Mouse (Mus musculus) stomach, embryonic 16.5 days (tissue): ENCODE results near the gene Il31ra. TPM values are rescaled to one million over a fixed set of nuclear protein-coding genes. Genes with fewer than 3 reads are reported as not detected.
"Not testable (repeated sequence)": the region's sequence is repeated elsewhere in the genome, so short reads cannot be mapped to it uniquely, and the experiment has no call there.

Experiments used
- ATAC-seq: fragments of 200-750 bp; cut with Nextera tagmentation; 2 replicates; pipeline ENCODE4 v1.8.0; 2017; ENCODE audit warnings: moderate number of reproducible peaks, moderate TSS enrichment; ENCODE audit not compliant: insufficient read depth, low FRiP score
- H3K27ac ChIP-seq: fragments of 300-500 bp; sonication (generic); 2 replicates; pipeline ENCODE4 v1.5.1; 2014; ENCODE audit warnings: low read length
- H3K27me3 ChIP-seq: fragments of 300-500 bp; sonication (generic); 2 replicates; pipeline ENCODE4 v1.6.1; 2014; ENCODE audit warnings: low read length, control low read depth, mixed read lengths; ENCODE audit not compliant: control insufficient read depth, insufficient read depth
- H3K36me3 ChIP-seq: fragments of 300-500 bp; sonication (generic); 2 replicates; pipeline ENCODE4 v1.6.1; 2014; ENCODE audit warnings: low read length; ENCODE audit not compliant: control insufficient read depth, insufficient read depth
- H3K4me1 ChIP-seq: fragments of 300-500 bp; sonication (generic); 2 replicates; pipeline ENCODE4 v1.6.1; 2014; ENCODE audit warnings: low read length, control low read depth, mixed read lengths; ENCODE audit not compliant: control insufficient read depth, insufficient read depth
- H3K4me2 ChIP-seq: fragments of 300-500 bp; sonication (generic); 2 replicates; pipeline ENCODE4 v1.6.1; 2014; ENCODE audit warnings: low read depth, low read length, mixed read lengths
- H3K4me3 ChIP-seq: fragments of 300-500 bp; sonication (generic); replicated peaks from 2 replicates; pipeline ENCODE4 v1.5.1; 2014; ENCODE audit warnings: mild to moderate bottlenecking, low read length
- H3K9ac ChIP-seq: fragments of 300-500 bp; sonication (generic); 2 replicates; pipeline ENCODE4 v1.6.1; 2014; ENCODE audit warnings: low read length
- H3K9me3 ChIP-seq: fragments of 300-500 bp; sonication (generic); replicated peaks from 2 replicates; pipeline ENCODE4 v1.6.1; 2016; ENCODE audit warnings: low read length, control low read depth; ENCODE audit not compliant: control insufficient read depth
- WGBS: fragments of 180-500 bp; shearing (Covaris S2); extraction: QIAGEN DNeasy Blood & Tissue Kit; methylation state at CpG from one replicate; pipeline ENCODE4 v1.1.7; 2014; 5-methylcytosine and 5-hydroxymethylcytosine counted together
- polyA plus RNA-seq: library from polyadenylated mRNA; unstranded; fragments of >200 nt; fragmentation: Nextera tagmentation; extraction: Ambion mirVana; gene quantifications from 2 replicates; pipeline ENCODE4 v1.2.1, GENCODE M21; 2015

The Il31ra gene
- 0.09 TPM in 1 of 2 replicates, not detected in the other for polyA plus RNA-seq

GRCm38 (mm10) chr13:112594260-112594659 is at the start of gene Il31ra:
Gene Il31ra (minus strand): TSS chr13:112594360.
- not testable (repeated sequence) for H3K27me3 ChIP-seq, H3K4me3 ChIP-seq, H3K4me1 ChIP-seq, H3K27ac ChIP-seq, H3K9me3 ChIP-seq, ATAC-seq, H3K9ac ChIP-seq, H3K4me2 ChIP-seq, H3K36me3 ChIP-seq
- WGBS: 94% methylated on average over 3 of the region's 8 CpGs

- H3K4me2 ChIP-seq: no peak overlapping the region
- H3K9me3 ChIP-seq: no peaks in the 10 kb centered on the region
- no peak overlapping the region for H3K27ac ChIP-seq
- WGBS: 87% methylated on average over 3 of the region's 3 CpGs
- no peaks in the 10 kb centered on the region for H3K4me1 ChIP-seq
- H3K36me3 ChIP-seq: no peaks in the 10 kb centered on the region
- no peak overlapping the region for H3K4me3 ChIP-seq
- no peak overlapping the region for H3K9ac ChIP-seq
- no peaks in the 10 kb centered on the region for H3K27me3 ChIP-seq
- ATAC-seq: no peak
Measured at GRCm38 (mm10) chr13:112642897-112643296, 48.7 kb upstream of the Il31ra start.

- H3K4me3 ChIP-seq: no peak overlapping the region
- H3K9ac ChIP-seq: no peak overlapping the region
- WGBS: 79% methylated on average over 4 of the region's 4 CpGs
- no peak overlapping the region for H3K4me2 ChIP-seq
- H3K27me3 ChIP-seq: no peaks in the 10 kb centered on the region
- H3K4me1 ChIP-seq: no peaks in the 10 kb centered on the region
- ATAC-seq: no peak
- no peaks in the 10 kb centered on the region for H3K9me3 ChIP-seq
- no peak overlapping the region for H3K27ac ChIP-seq
- no peaks in the 10 kb centered on the region for H3K36me3 ChIP-seq
Measured at GRCm38 (mm10) chr13:112639111-112639510, 45.0 kb upstream of the Il31ra start.

GRCm38 (mm10) chr13:112636498-112636897 is 42.3 kb upstream of the Il31ra start:
- no peaks in the 10 kb centered on the region for H3K4me1 ChIP-seq
- H3K36me3 ChIP-seq: no peaks in the 10 kb centered on the region
- WGBS: 43% methylated on average over 3 of the region's 3 CpGs
- H3K4me3 ChIP-seq: no peak overlapping the region
- no peak overlapping the region for H3K4me2 ChIP-seq
- H3K9ac ChIP-seq: no peak overlapping the region
- H3K27ac ChIP-seq: no peak overlapping the region
- no peaks in the 10 kb centered on the region for H3K27me3 ChIP-seq
- ATAC-seq: no peak
- H3K9me3 ChIP-seq: no peaks in the 10 kb centered on the region

GRCm38 (mm10) chr13:112635174-112635837 is 41.1 kb upstream of the Il31ra start:
- Histone ChIP-seq H3K9ac (no peak overlapping the region), H3K4me2 (no peak overlapping the region), H3K27ac (no peak overlapping the region), H3K27me3 (no peaks in the 10 kb centered on the region), H3K9me3 (no peaks in the 10 kb centered on the region), H3K36me3 (no peaks in the 10 kb centered on the region), H3K4me3 (no peak overlapping the region), H3K4me1 (no peaks in the 10 kb centered on the region)
- WGBS: 54% methylated on average over 7 of the region's 7 CpGs
- ATAC-seq: no peak

- no peak overlapping the region for H3K4me3 ChIP-seq
- H3K36me3 ChIP-seq: no peaks in the 10 kb centered on the region
- H3K9me3 ChIP-seq: no peaks in the 10 kb centered on the region
- no peak for ATAC-seq
- no peak overlapping the region for H3K4me2 ChIP-seq
- no peaks in the 10 kb centered on the region for H3K4me1 ChIP-seq
- H3K27ac ChIP-seq: no peak overlapping the region
- no peak overlapping the region for H3K9ac ChIP-seq
- no peaks in the 10 kb centered on the region for H3K27me3 ChIP-seq
Measured at GRCm38 (mm10) chr13:112625566-112625965, 31.4 kb upstream of the Il31ra start.

- H3K27me3 ChIP-seq: no peaks in the 10 kb centered on the region
- no peaks in the 10 kb centered on the region for H3K36me3 ChIP-seq
- no peak for ATAC-seq
- H3K4me2 ChIP-seq: no peak overlapping the region
- H3K9ac ChIP-seq: no peak overlapping the region
- no peaks in the 10 kb centered on the region for H3K9me3 ChIP-seq
- WGBS: 55% methylated on average over 3 of the region's 3 CpGs
- no peak overlapping the region for H3K27ac ChIP-seq
- H3K4me1 ChIP-seq: no peaks in the 10 kb centered on the region
- H3K4me3 ChIP-seq: no peak overlapping the region
Measured at GRCm38 (mm10) chr13:112624622-112625021, 30.5 kb upstream of the Il31ra start.

GRCm38 (mm10) chr13:112623656-112624055 is 29.5 kb upstream of the Il31ra start:
- ATAC-seq: no peak
- no peaks in the 10 kb centered on the region for H3K36me3 ChIP-seq
- H3K27ac ChIP-seq: no peak overlapping the region
- H3K27me3 ChIP-seq: no peaks in the 10 kb centered on the region
- H3K9me3 ChIP-seq: no peaks in the 10 kb centered on the region
- H3K4me3 ChIP-seq: no peak overlapping the region
- H3K4me2 ChIP-seq: no peak overlapping the region
- H3K4me1 ChIP-seq: no peaks in the 10 kb centered on the region
- 52% methylated on average over 7 of the region's 7 CpGs for WGBS
- no peak overlapping the region for H3K9ac ChIP-seq

- no peaks in the 10 kb centered on the region for H3K4me1 ChIP-seq
- H3K27me3 ChIP-seq: no peaks in the 10 kb centered on the region
- no peaks in the 10 kb centered on the region for H3K9me3 ChIP-seq
- ATAC-seq: no peak
- WGBS: 49% methylated on average over 3 of the region's 3 CpGs
- no peak overlapping the region for H3K4me2 ChIP-seq
- H3K27ac ChIP-seq: no peak overlapping the region
- no peaks in the 10 kb centered on the region for H3K36me3 ChIP-seq
- no peak overlapping the region for H3K9ac ChIP-seq
- no peak overlapping the region for H3K4me3 ChIP-seq
Measured at GRCm38 (mm10) chr13:112621592-112621991, 27.4 kb upstream of the Il31ra start.
